Mouse (Mus musculus): ENCODE data around the gene Cfap99.

DNA sequence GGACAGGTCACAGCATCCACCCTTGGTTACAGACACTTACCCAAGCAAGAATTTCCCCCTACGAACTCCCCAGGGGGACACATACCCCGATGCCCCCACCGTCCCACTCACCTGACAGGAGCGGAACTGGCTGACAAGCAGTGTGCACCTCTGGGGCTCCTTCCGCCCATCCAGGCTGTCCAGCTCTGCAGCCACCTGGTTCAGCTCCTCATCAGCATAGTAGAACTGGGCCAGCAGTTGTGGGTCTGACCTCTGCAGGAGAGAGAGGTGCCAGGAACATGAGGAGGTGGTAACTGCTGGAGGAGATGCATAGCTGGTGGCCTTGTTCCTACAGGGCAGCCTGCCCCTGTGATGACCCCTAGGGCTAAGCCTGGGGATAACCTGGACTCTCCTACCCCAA, 45.3 kb upstream of the Cfap99 start:
- TF ChIP-seq CTCF (IDR thresholded peaks at IDR 0.05; ENCODE audit: low read depth, low read length): no peak
- TF ChIP-seq POLR2A (IDR thresholded peaks at IDR 0.05; ENCODE audit: borderline replicate concordance, low read depth, low read length): no peak
